Mouse (Mus musculus) gastrocnemius, postnatal 4 days (tissue): Measurements from ENCODE around the gene Rgs16. TPM values are rescaled to one million over a fixed set of nuclear protein-coding genes. Genes with fewer than 3 reads are reported as not detected.

ENCODE experiments used
- total RNA-seq, 2 experiments: library from RNA; stranded (reverse); gene quantifications; 2 replicates each; pipeline ENCODE4 v1.2.3; 2021

Gene Rgs16
- total RNA-seq, 2 experiments from 2014 or later, result 13.8 to 16.9 TPM

Other genes starting within 250 kb of the Rgs16 start
- 1 to 10 TPM; 5.2 to 5.6 TPM for gene Npl, start 190.3 kb upstream of the Rgs16 start, total RNA-seq
- gene Rgs8, start 87.3 kb upstream of the Rgs16 start, total RNA-seq, result 1 to 10 TPM; 2.1 to 2.5 TPM
- gene Rnasel, start 9.1 kb downstream of the Rgs16 start, total RNA-seq, result 10 to 100 TPM; 15.2 to 15.9 TPM
- gene Rgsl1, start 103.8 kb downstream of the Rgs16 start, total RNA-seq, result under 1 TPM; 0.13 to 0.27 TPM
- not detected for gene Teddm1b, start 134.0 kb downstream of the Rgs16 start, total RNA-seq
- not detected for gene Teddm1a, start 151.4 kb downstream of the Rgs16 start, total RNA-seq
- gene Glul, start 159.6 kb downstream of the Rgs16 start, total RNA-seq, result 100 to 1,000 TPM; 114 to 130 TPM
- gene Teddm2, start 159.9 kb downstream of the Rgs16 start, total RNA-seq, result under 1 TPM; 0.65 to 0.88 TPM